Mouse (Mus musculus) testis, adult 2 months (tissue): ENCODE measurements around the gene Hnrnpa2b1.

Experiments used
- CTCF ChIP-seq: fragments of 200-500 bp; IDR thresholded peaks from 2 replicates; pipeline ENCODE4 v1.5.1; 2012; ENCODE audit warnings: low read depth, mild to moderate bottlenecking, inconsistent platforms, low read length, moderate library complexity; ENCODE audit not compliant: control insufficient read depth, insufficient read depth, insufficient replicate concordance
- POLR2A ChIP-seq: fragments of 200-500 bp; IDR thresholded peaks from 2 replicates; pipeline ENCODE4 v1.6.1; 2012; ENCODE audit warnings: low read depth, mild to moderate bottlenecking, inconsistent platforms, low read length, moderate library complexity; ENCODE audit not compliant: control insufficient read depth

DNA sequence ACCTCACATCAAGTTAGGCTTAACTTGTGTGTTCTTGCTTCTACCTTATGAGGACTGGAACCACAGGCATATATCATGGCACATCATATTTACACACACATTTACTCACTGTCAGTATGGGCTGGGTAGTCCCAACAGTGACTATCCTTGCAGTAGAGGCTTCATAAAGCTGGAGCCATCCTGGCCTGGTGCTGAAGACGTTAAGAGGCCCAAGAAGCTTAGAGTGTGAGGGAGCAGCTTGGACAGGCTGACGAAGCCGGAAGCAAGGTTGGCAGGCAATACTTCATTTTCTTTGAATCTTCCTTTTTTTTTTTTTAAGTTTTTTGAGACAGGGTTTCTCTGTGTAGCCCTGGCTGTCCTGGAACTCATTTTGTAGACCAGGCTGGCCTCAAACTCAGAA, 14.2 kb upstream of the Hnrnpa2b1 start:
- no peak for TF ChIP-seq CTCF
- no peak for TF ChIP-seq POLR2A
